Mouse (Mus musculus) intestine, postnatal 0 days (tissue): ENCODE data around the gene Fpgs. TPM values are rescaled to one million over a fixed set of nuclear protein-coding genes. Genes with fewer than 3 reads are reported as not detected.
A peak's percentile ranks its signal among the peaks of the same experiment; 100 is the strongest.

Source experiments
- ATAC-seq: fragments of 200-750 bp; cut with Nextera tagmentation; 2 replicates; pipeline ENCODE4 v1.8.0; 2017; ENCODE audit warnings: mild to moderate bottlenecking, moderate TSS enrichment, moderate library complexity
- H3K27ac ChIP-seq: fragments of 300-500 bp; sonication (generic); 2 replicates; pipeline ENCODE4 v1.5.1; 2014; ENCODE audit warnings: mild to moderate bottlenecking, low read depth, low read length, moderate library complexity
- H3K27me3 ChIP-seq: fragments of 300-500 bp; sonication (generic); replicated peaks from 2 replicates; pipeline ENCODE4 v1.6.1; 2014; ENCODE audit warnings: low read length, mixed read lengths; ENCODE audit not compliant: control insufficient read depth, insufficient read depth
- H3K36me3 ChIP-seq: fragments of 300-500 bp; sonication (generic); 2 replicates; pipeline ENCODE4 v1.6.1; 2014; ENCODE audit warnings: mild to moderate bottlenecking, moderate library complexity; ENCODE audit not compliant: control insufficient read depth, insufficient read depth
- H3K4me1 ChIP-seq: fragments of 300-500 bp; sonication (generic); replicated peaks from 2 replicates; pipeline ENCODE4 v1.6.1; 2014; ENCODE audit warnings: antibody characterized with exemption, low read length, mixed read lengths; ENCODE audit not compliant: control insufficient read depth, insufficient read depth
- H3K4me2 ChIP-seq: fragments of 300-500 bp; sonication (generic); replicated peaks from 2 replicates; pipeline ENCODE4 v1.6.1; 2014; ENCODE audit warnings: low read depth, mild to moderate bottlenecking, moderate library complexity
- H3K4me3 ChIP-seq: fragments of 300-500 bp; sonication (generic); 2 replicates; pipeline ENCODE4 v1.5.1; 2014; ENCODE audit warnings: low read depth, low read length
- H3K9ac ChIP-seq: fragments of 300-500 bp; sonication (generic); 2 replicates; pipeline ENCODE4 v1.6.1; 2014; ENCODE audit warnings: mild to moderate bottlenecking, low read depth, low read length
- H3K9me3 ChIP-seq: fragments of 300-500 bp; sonication (generic); 2 replicates; pipeline ENCODE4 v1.6.1; 2016; ENCODE audit warnings: mixed run types; ENCODE audit not compliant: control insufficient read depth
- CTCF ChIP-seq: sonication (generic); IDR thresholded peaks from 2 replicates; pipeline ENCODE4 v1.5.1; 2016; ENCODE audit warnings: low read depth, mild to moderate bottlenecking, control low read depth, antibody characterized with exemption, moderate library complexity
- WGBS: fragments of 180-500 bp; shearing (Covaris S2); extraction: QIAGEN DNeasy Blood & Tissue Kit; methylation state at CpG from one replicate; pipeline ENCODE4 v1.1.7; 2014; 5-methylcytosine and 5-hydroxymethylcytosine counted together
- microRNA counts: library from miRNA; unstranded; fragments of <30 nt; microRNA quantifications from one replicate; lab custom pipeline; 2016
- microRNA-seq: library from miRNA; unstranded; fragments of <30 nt; microRNA quantifications from one replicate; pipeline ENCODE4, GENCODE M21; 2016
- polyA plus RNA-seq: library from polyadenylated mRNA; unstranded; fragments of >200 nt; fragmentation: Nextera tagmentation; extraction: Ambion mirVana; gene quantifications from 2 replicates; pipeline ENCODE4 v1.2.1, GENCODE M21; 2015

Gene Fpgs
- polyA plus RNA-seq, 1 experiment from 2014 or later = 12.4 TPM

DNA sequence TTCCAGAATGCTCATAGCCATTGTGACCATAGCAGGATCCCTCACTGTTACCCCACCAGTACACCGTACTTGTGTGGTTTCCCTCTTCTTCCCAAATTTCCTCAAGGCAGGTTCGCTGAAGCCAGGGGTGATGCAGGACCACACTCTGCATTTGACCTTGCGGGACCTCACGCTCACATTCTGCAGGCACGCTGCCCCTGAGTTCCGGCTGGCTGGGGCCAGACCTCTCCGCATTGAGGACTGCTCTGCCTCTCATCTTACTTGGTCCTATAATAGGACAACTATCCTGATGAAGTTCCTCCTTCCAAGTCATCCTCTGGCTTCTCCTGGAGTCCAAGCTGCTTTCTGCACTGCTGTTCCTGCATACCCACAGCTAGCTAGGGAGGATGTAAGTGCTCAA, 67.3 kb downstream of the Fpgs start:
- Histone ChIP-seq H3K9me3 (no peaks in the 10 kb centered on the region), H3K27me3 (no peaks in the 10 kb centered on the region), H3K4me2 (no peak overlapping the region), H3K9ac (no peak overlapping the region), H3K27ac (no peak overlapping the region), H3K36me3 (no peaks in the 10 kb centered on the region), H3K4me3 (no peak overlapping the region), H3K4me1 (0 out of 2 replicates have a peak, but pooled peaks cover 2% of the 10 kb centered on the region)
- TF ChIP-seq CTCF = no peak
- WGBS = 81% methylated on average over 7 of the region's 7 CpGs
- no peak for ATAC-seq

DNA sequence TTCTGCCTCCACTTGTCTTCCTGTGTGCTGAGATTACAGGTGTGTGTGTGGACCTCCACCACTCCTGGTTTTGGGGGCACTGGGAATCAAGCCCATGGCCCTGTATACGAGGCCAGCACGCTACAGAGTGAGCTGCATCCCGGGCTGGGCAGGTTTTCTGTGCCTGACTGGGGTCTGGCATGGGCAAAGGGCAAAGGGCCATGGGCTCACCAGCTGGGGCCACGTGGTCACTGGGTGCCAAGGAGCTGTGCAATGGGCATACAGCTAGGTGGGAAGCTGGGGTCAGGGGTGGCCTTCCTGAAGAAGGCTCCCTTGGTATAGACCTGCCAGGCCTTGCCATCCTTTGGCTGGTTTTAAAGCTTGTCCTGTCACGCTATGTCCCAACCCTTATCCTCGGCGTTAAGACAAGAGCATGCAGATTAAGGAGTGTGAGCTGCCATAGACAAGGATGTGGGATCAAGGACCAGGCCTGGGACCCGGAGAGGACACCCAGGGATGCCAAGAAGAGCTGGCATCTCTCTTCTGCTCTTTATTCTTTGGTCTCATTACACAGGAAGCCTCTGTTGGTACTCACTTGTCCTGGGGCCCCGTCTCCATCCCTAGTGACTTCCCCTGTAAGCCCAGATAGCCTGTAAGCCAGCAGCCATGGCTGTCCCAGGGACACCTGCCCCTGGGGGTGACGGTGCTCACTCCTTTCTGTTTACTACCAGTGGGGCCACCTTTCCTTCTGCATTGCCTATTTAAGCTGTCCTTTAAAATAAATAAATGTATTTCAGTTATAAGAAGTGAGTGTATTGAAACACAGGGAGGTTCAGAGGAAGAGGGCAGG, 69.5 kb downstream of the Fpgs start:
- H3K4me3 ChIP-seq = no peak overlapping the region
- ATAC-seq = no peak
- no peaks in the 10 kb centered on the region for H3K27me3 ChIP-seq
- no peaks in the 10 kb centered on the region for H3K36me3 ChIP-seq
- H3K27ac ChIP-seq = no peak overlapping the region
- no peak overlapping the region for H3K4me2 ChIP-seq
- no peak overlapping the region for H3K9ac ChIP-seq
- H3K4me1 ChIP-seq = 0 out of 2 replicates have a peak, but pooled peaks cover 2% of the 10 kb centered on the region
- 87% methylated on average over 10 of the region's 10 CpGs for WGBS
- no peaks in the 10 kb centered on the region for H3K9me3 ChIP-seq
- TF ChIP-seq CTCF = no peak

DNA sequence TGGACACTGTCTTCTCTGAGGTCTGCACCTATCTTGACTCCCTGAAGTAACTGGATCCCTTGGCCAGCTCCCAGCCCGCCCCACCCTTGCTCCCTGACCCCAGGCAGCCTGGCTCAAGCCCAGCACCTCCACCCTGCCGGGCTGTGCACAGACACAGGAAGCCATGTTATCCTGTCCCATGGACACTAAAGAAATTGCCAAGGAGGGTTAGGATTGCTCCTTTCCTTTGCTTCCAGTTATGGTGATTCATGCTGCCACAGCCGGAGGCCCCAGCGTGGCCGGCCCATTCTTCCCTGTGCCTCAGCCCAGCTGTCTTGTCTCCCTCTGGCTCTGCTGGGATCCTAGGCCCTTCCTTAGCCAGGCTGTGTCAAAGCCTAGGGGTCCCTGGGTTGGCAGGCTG, 70.3 kb downstream of the Fpgs start:
- 0 out of 2 replicates have a peak, but pooled peaks cover 2% of the 10 kb centered on the region for H3K4me1 ChIP-seq
- H3K36me3 ChIP-seq = no peaks in the 10 kb centered on the region
- ATAC-seq = no peak
- no peaks in the 10 kb centered on the region for H3K9me3 ChIP-seq
- no peaks in the 10 kb centered on the region for H3K27me3 ChIP-seq
- H3K9ac ChIP-seq = peak overlapping the region; percentile 18; the same call in 1 of the 2 replicates
- 65% methylated on average over 5 of the region's 5 CpGs for WGBS
- no peak overlapping the region for H3K4me3 ChIP-seq
- no peak overlapping the region for H3K4me2 ChIP-seq
- H3K27ac ChIP-seq = peak overlapping the region; percentile 57
- no peak for TF ChIP-seq CTCF

MicroRNAs within 50 kb of the gene (microRNA counts, 519-probe panel; counts per million panel counts)
- microRNA mmu-miR-1954 (lab: Ali Mortazavi, UCI) = not detected
- microRNA mmu-miR-2861 (lab: Ali Mortazavi, UCI) = not detected

Small RNA genes lying within 50 kb of the gene (microRNA-seq; reads per million reads assigned to microRNA genes)
- not detected for gene Gm47291
- not detected for gene Mir1954
- gene Mir2861 = not detected
- gene Mir3960 = not detected
- gene Mir8093 = not detected

Other genes with a start within 250 kb of the Fpgs start
- 18.0 and 18.4 TPM in 2 replicates for gene Fam102a, start 168.8 kb downstream of the Fpgs start, polyA plus RNA-seq
- gene Dpm2, start 133.3 kb downstream of the Fpgs start, polyA plus RNA-seq = 120 and 124 TPM in 2 replicates
- gene Pip5kl1, start 129.3 kb downstream of the Fpgs start, polyA plus RNA-seq = not detected in 2 replicates
- 0.14 TPM in 1 of 2 replicates, not detected in the other for gene 9430097D07Rik, start 128.5 kb downstream of the Fpgs start, polyA plus RNA-seq
- 5.7 and 6.6 TPM in 2 replicates for gene St6galnac4, start 117.0 kb downstream of the Fpgs start, polyA plus RNA-seq
- 8.3 and 9.1 TPM in 2 replicates for gene St6galnac6, start 104.4 kb downstream of the Fpgs start, polyA plus RNA-seq
- 10.5 and 12.1 TPM in 2 replicates for gene Ak1, start 82.4 kb downstream of the Fpgs start, polyA plus RNA-seq
- 32.2 and 34.1 TPM in 2 replicates for gene Eng, start 57.5 kb downstream of the Fpgs start, polyA plus RNA-seq
- 54.0 and 62.2 TPM in 2 replicates for gene Cdk9, start 8.9 kb upstream of the Fpgs start, polyA plus RNA-seq
- gene Sh2d3c, start 16.9 kb upstream of the Fpgs start, polyA plus RNA-seq = 11.2 and 11.7 TPM in 2 replicates
- 0.18 TPM in 2 replicates for gene 6330409D20Rik, start 36.9 kb upstream of the Fpgs start, polyA plus RNA-seq
- gene Tor2a, start 53.1 kb upstream of the Fpgs start, polyA plus RNA-seq = 59.2 and 60.4 TPM in 2 replicates
- gene Ttc16, start 71.5 kb upstream of the Fpgs start, polyA plus RNA-seq = 0.04 and 0.09 TPM in 2 replicates
- 8.4 and 10.5 TPM in 2 replicates for gene Ptrh1, start 71.6 kb upstream of the Fpgs start, polyA plus RNA-seq
- gene Cfap157, start 80.3 kb upstream of the Fpgs start, polyA plus RNA-seq = 0.47 and 0.76 TPM in 2 replicates
- gene Stxbp1, start 143.1 kb upstream of the Fpgs start, polyA plus RNA-seq = 12.1 and 12.2 TPM in 2 replicates
- gene Fam129b, start 172.0 kb upstream of the Fpgs start, polyA plus RNA-seq = 13.9 and 15.3 TPM in 2 replicates